Mouse (Mus musculus) B cell, adult 2 months (primary cell): Measurements from ENCODE around the gene Rapgef3.

Source experiments
- DNase-seq, 2 experiments: peaks; one replicate each; pipeline ENCODE4 v3.0.0; 2022

Gene Rapgef3

GRCm38 (mm10) chr15:97744930-97745329 lies 22.8 kb downstream of the Rapgef3 start:
- DNase-seq = peak; percentile 75 to 77

GRCm38 (mm10) chr15:97743961-97744525 lies 23.7 kb downstream of the Rapgef3 start:
- DNase-seq = peak in 1 of 2 experiments; percentile 33

GRCm38 (mm10) chr15:97743210-97743609 lies 24.6 kb downstream of the Rapgef3 start:
- no peak for DNase-seq

GRCm38 (mm10) chr15:97742600-97742999 lies 25.2 kb downstream of the Rapgef3 start:
- DNase-seq = no peak

DNA sequence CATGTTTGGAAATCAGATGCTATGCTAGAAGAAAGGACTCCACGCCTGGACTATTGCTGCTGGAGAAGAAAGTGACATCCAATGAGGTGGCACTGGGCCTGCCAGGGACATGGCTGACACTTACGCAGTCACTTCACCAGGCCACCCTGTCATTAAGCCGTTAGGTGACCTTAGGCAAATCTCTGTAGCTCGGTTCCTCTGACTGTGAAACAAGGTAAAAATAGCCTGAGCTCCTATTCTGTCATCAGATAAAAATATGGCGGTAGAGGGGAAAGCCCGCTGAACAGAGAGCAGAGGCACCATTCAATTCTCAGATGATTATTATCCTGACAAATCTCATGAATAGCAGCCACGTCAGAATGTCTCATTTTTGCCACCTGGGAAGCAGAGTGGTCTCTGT lies 25.7 kb downstream of the Rapgef3 start:
- peak; percentile 58 to 59 for DNase-seq

- DNase-seq = no peak
Measured at GRCm38 (mm10) chr15:97741662-97742061, 26.1 kb downstream of the Rapgef3 start.

GRCm38 (mm10) chr15:97740283-97740732 lies 27.5 kb downstream of the Rapgef3 start:
- no peak for DNase-seq

DNA sequence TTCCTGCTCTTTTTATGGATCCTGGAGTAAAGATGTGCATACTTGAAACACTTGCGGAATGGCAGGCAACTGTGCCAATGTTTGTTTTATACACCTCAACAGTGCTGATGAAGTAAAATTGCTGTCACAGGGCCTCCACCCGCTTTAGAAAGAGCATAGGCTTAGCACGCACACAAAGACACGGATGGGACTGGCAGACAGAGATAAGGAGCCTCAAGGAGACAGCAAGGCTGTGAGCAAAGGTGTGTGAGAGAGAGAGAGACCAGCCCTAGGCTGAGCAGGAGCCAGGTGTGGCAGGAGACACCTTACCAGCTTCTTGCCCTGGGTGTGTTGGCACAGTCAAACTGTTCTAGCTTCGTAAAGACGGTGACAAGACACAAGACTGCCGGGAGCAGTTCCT lies 28.8 kb downstream of the Rapgef3 start:
- DNase-seq = no peak

GRCm38 (mm10) chr15:97731988-97732387 lies 35.8 kb downstream of the Rapgef3 start:
- DNase-seq = no peak

DNA sequence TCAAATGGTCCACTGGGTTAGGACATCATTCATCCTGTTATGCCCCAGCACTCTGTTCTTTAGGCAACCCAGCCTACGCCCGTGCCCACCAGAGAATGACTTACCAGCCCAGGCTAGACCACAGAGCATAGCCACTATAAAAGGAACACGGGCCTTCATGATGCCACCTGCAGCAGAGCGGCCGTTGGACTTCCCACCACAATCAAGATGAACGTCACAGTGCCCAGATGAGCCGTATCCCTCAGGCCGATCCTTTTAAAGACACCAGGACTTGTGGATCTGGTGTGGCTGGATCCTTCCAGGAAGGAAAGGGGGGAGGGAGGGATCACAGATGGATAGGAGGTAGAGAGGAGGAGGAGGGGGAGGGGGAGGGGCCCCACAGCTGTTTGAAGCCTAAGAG lies 36.7 kb downstream of the Rapgef3 start, which contains the start of gene Endou:
TSS of gene Endou (minus strand) at position 229 of the 400 bp plus-strand sequence.
- DNase-seq = no peak

DNA sequence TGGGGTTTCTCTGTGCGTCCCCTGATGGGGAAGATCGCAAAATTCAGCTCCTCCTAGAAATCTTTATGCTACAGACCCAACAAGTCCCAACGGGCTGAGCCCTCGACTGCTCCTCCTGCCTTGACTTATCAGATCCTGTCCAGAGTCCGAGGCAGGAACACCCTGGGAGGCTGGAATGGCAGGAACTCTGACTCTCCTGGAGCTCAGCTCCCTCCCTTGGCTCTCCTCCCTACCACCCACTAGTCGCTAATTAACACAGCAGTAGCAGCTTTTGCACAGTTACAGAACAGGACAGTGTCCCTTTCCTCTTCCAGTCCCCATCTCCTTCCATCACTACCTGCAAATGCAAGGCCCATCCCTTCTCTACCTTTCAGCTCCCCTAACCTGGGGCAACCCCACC lies 37.4 kb downstream of the Rapgef3 start:
- DNase-seq = no peak

DNA sequence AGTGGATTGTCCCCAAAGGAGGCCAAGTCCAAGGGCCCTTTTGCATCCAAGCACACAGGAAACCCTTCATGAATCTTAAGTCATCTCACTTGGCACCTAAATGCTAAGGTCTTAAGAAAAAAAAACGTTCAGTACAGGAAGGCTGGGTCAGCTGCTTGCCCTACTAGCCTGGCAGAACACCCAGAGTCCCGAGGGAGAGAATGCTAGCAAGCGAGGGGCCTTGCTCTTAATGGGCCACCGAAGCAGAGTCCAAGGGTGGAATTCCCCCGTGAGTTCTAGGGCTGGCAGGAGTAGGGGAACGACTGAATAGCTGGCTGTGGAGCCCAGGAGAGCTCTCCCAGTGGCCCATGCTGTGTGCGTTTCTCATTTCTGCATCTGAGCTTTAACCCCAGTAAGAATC lies 39.0 kb downstream of the Rapgef3 start:
- DNase-seq = no peak

DNA sequence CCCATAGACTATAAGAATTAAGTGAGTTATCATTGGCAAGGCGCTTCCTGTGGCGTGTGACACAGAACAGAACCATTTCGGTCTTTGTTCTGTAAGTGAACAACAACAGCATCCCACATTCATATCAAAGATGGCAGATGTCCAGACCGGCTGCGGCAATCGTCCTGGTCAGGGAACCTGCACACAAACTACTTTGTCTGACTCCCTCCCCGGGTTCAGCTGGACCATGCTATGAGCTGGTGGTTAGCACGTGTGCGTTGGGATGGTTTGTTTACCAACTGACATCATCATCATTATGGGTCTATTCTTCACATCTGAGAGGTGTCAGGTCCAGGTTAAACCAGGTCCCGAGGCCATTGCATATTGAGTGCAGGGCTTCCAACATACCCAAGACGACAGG lies 39.4 kb downstream of the Rapgef3 start:
- no peak for DNase-seq

DNA sequence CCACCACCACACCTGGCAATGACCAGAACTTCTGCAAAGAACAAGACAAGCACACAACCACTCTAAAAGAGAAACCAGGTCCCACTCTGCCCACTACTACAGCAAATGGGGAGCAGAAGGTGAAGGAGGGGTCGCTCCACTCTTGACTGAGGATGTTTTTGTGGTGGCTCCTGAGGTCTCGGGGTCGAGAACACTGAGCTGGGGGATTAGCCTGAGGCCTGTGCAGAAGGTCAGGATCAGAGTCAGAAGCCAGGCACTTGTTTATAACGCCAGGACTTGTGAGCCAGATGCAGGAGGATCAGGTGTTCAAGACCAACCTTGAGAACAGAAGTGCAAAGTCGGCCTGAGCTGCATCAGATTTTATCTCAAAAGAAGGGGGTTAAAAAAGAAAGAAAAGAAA lies 40.3 kb downstream of the Rapgef3 start:
- no peak for DNase-seq

- no peak for DNase-seq
Measured at GRCm38 (mm10) chr15:97727048-97727447, 40.7 kb downstream of the Rapgef3 start.

GRCm38 (mm10) chr15:97726310-97726709 lies 41.5 kb downstream of the Rapgef3 start:
- no peak for DNase-seq

- DNase-seq = no peak
Measured at GRCm38 (mm10) chr15:97725198-97725785, 42.5 kb downstream of the Rapgef3 start.

DNA sequence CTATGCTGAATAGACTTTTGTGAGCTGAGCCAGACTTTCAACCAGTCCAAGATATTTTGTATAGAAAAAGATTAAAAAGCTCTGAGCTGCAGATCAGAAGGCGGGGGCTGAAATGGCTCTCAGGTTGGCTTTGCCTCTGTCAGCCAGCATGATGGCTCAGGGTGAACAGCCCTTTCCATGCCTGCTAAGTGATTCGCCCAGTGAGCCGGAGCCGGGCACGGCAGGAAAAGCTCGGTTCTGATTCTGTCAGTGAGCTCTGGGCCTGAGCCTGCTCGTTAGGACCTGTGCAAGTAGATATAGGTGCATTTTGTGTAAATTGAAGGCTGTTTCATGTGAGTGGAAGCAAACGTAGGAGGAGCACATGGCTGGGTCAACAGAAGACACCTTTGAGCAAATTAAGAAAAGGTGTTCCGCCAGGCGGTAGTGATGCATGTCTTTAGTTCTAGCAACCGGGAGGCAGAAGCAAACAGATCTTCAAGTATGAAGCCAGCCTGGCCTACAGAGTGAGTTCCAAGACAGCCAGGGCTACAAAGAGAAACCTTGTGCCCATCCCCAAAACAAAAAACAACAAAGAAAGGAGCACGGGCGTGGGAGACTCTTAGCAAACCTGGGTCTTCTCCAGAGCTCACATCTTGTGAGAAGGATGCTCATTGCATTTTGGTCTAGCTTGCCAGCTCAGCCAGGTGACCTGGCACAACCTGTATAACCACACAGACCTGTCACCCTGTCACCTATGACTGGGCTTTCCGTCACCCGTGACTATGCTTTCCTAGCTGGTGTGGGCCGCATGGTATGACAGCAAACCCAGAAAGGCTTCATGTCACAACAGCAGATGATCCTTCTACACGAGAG lies 43.2 kb downstream of the Rapgef3 start:
- DNase-seq = no peak

- no peak for DNase-seq
Measured at GRCm38 (mm10) chr15:97723536-97724345, 44.0 kb downstream of the Rapgef3 start.

DNA sequence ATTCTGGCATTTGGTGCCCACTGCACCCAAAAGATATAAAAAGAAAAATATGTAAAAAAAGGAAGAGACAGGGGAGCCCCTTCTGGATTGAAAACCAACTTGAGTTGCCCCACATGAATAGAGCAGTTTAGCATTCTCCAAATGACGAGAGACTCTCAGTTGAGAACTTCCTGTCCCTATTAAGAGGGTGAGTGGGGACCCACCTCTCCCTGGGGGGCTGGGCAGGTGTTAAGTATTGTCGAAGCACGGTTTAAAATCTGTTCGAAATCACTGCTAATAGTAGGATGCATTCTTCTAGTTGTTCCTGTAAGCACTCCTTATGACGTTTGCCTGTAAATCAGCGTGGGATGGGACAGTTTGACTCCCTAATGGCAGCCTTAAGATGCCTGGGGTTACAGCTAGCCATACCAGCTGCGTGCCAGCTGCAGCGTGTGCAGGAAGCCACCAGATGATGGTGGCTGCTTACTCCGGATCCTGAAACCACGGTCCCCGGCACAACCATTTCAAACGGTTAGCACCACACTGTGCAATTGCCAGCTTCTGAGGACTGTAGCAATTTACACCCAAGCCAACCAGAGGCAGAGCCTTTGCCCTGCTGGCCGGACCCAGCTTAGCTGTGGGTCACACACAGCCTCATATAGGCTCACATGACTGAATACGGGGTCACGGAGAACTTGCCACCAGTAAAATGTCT lies 46.6 kb downstream of the Rapgef3 start:
- DNase-seq = peak; percentile 42

GRCm38 (mm10) chr15:97720026-97720675 lies 47.6 kb downstream of the Rapgef3 start:
- DNase-seq = no peak

DNA sequence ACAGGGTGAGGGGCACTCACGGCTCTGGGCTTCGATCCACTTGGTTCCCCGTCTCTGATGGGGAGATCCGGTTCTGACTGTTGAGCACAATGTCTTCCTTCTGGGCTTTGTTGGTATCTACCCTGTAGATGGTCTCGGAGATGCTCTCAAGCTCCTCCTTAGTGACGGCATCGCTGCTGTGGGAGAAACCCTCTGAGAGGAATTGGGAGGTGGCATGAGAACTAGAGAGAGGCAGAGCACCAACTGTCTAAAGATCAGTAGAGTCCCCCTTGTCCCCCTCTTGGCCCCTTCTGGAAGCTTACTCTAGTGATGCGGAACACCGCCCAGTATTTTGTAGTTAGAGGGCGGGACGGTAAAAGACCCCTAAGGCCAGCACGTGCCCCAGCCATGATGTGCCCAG lies 48.3 kb downstream of the Rapgef3 start:
- no peak for DNase-seq
